Mouse (Mus musculus): ENCODE measurements around the gene Defb30. TPM values are rescaled to one million over a fixed set of nuclear protein-coding genes. Genes with fewer than 3 reads are reported as not detected.

The Defb30 gene
- total RNA-seq, 2 experiments from 2014 or later = not detected

Other genes starting within 250 kb of the Defb30 start
- gene Wdfy2, start 212.3 kb downstream of the Defb30 start, total RNA-seq (2021) = 10 to 100 TPM; 10.1 to 10.9 TPM
- gene Defb48, start 65.5 kb downstream of the Defb30 start, total RNA-seq (2021) = not detected
- not detected for gene Defb47, start 51.9 kb downstream of the Defb30 start, total RNA-seq (2021)
- not detected for gene Defb43, start 38.2 kb downstream of the Defb30 start, total RNA-seq (2021)
- not detected for gene Defb42, start 3.0 kb downstream of the Defb30 start, total RNA-seq (2021)

Measured in left cerebral cortex, postnatal 14 days (tissue).